Mouse (Mus musculus) skeletal muscle tissue, adult 2 months (tissue): ENCODE data around the gene Psd4.

ENCODE experiments used
- DNase-seq: peaks from one replicate; pipeline ENCODE4 v3.0.0-alpha.2; 2012; ENCODE audit warnings: low read depth, low spot score

Gene Psd4

GRCm38 (mm10) chr2:24367030-24367894, at the start of gene Psd4:
Gene Psd4, plus strand, starts transcription at chr2:24367580.
- peak; percentile 14 for DNase-seq

DNA sequence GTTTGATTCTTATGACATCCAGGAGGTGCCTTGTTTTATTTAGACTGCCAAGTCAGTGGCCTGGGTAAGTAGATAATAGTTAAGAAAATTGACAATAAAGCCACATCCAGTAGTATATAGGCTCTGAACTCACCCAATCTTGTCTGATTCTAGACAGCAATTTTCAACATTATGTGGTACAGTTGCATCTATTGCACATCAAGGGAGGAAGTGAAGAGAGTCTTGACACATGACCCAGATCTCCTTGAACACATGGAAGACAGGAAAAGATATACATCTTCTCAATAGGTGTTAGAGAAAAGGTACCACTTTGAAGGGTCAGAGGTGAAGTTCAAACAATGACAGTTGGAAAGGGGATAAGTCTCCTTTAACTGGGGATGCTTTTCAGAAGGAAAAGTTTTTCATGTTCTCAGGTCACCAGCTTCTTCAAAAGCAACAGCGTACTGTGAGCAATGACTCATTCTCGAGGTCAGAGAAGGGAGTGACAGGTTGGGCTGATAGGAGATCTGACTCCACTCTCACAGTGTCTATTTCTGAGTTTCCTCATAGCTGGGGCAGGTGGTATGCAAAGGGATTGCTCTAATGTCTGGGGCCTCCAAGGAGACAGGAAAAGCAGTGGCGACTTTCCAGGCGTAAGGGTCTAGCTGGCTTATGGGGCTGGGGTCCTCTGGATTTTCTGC, 49.3 kb upstream of the Psd4 start:
- DNase-seq, result no peak

DNA sequence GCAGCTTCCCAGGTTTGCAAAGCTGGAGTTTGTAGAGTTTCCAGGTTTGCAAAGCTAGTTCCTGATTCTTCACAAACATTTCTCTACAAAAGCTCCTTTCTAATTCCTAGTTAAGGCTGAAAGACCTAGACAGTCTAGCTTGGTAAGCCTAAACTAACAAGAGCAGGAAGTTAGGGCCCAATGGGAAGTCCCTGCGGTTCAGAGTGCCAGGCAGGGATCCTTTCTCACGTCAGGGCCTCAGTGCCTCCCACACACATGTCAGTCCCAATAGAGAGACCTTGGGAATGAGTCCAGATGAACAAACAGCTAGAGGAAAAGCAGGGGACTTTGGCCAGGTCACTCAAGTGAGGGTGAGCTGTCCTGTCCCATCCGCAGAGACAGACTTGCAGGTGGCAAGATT, 32.0 kb upstream of the Psd4 start:
- DNase-seq, result no peak

GRCm38 (mm10) chr2:24336545-24336944, 30.8 kb upstream of the Psd4 start, which contains the start of gene Il1rn:
Gene Il1rn, plus strand, starts transcription at chr2:24336853.
- DNase-seq, result no peak

GRCm38 (mm10) chr2:24341395-24341885, 25.9 kb upstream of the Psd4 start:
- DNase-seq, result no peak

DNA sequence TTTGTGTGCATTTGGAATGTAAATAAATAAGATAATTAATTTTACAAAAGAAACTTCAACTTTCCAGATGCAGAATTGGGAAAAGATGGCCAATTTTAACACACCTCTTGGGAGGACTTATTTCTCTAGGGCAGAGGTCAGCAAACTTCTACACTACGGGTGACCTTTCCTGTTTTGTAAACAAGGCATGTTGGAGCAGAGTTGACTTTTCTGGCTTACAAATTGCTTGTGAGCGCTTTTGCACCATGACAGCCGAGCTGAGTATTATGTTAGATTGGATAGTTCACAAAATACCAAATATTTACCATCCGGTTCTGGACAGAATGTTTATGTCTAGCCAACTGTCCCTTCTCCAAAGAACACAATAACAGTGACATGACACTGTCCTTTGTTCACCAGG, 22.8 kb upstream of the Psd4 start:
- DNase-seq, result no peak

DNA sequence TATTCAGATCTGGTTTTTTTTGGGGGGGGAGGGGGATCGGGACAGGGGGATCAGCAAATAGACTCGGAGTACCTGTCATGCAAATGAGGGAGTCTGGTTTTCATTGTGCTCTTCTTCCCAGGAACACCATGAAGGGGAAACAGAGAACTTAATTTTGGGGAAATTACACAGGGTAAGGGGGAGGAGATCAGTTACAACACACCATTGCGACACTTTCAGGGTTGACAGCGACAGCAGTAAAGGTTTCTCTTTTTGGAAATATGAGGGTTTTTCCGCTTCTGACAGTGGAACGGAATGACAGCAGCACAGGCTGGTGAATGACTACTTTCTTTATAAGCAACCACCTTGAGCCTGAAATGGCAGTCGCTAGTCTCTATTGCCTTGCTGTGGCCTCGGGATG, 22.3 kb upstream of the Psd4 start:
- DNase-seq, result no peak

- DNase-seq, result no peak
These were observed 19.5 kb upstream of the Psd4 start for GRCm38 (mm10) chr2:24347926-24348325.

- DNase-seq, result no peak
These were observed 16.2 kb upstream of the Psd4 start for GRCm38 (mm10) chr2:24351159-24351558.

GRCm38 (mm10) chr2:24353042-24353441, 14.3 kb upstream of the Psd4 start:
- no peak for DNase-seq

DNA sequence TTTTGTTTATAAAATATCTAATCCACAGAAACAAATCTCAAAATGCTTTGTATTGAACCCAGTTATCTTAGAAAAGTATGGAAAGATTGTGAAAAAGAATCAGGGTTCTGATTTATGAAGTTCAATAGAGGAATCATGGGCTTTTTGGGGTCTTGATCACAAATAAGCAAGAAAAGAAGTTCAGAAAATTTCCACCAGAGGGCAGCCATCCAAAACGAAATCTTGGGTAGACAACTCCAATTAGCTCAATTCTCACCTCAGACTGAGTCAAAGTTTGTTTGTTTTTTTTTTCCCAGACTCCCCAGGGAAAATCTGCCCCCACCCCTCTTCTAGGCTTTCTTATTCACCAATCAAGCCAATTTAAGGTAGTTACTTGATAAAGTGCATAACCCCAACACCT, 9.7 kb upstream of the Psd4 start:
- no peak for DNase-seq

- DNase-seq, result no peak
These were observed 8.0 kb upstream of the Psd4 start for GRCm38 (mm10) chr2:24359347-24359746.

DNA sequence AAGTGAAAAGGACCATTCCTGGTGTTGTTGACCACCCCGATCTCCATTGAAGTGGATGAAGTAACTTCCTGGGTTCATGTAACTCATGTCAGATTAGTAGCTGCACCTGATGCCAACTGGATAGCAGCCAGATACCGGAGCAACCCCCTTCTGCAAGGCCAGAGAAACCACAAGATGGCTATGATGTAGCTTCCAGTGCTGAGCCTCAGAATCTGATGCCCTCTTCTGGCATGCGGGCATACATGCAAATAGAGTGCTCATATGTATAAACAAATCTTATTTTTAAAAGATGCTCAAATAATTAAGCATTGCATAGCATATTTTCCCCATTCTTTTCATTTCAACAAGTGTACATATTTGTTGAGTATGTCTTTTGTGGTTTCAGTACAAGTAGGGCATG, 3.6 kb upstream of the Psd4 start:
- DNase-seq, result no peak

GRCm38 (mm10) chr2:24366214-24366975, 985 bp upstream of the Psd4 start:
- DNase-seq, result no peak

GRCm38 (mm10) chr2:24367895-24368261, 498 bp downstream of the Psd4 start:
- no peak for DNase-seq

DNA sequence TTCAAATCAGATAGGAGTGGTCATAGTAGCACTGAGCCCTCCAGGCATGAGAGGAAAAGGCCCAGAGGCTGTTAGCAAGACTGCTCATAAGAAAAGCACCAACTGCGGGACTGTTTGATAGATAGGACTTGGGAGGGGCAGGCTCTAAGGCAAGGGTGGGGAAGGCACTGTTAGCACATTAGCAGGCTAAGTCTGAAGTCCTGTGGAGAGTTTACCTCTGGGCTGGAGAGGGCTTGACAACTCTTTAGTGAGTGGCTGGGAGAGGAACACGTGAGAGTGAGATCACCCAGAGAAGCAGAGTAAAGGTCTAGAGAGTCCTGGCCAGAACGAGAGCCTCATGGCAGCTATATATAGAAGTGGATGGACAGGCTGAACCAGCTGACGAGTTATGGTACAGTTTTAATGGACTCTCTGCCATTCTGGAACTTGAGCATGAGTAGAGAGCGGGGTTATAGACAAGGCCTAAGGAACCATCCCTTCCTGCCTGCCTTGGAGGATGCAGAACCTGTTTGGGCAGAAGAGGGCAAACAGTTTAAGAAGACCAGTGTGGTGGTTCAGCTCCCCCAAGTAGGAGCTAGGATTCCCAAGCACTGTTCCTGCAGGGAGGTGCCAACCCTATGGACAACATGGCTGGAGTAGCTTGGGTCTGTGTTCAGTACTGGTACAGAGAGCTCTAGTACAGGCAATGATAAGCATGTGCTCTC, 11.5 kb downstream of the Psd4 start:
- no peak for DNase-seq

- DNase-seq, result no peak
These were observed 15.3 kb downstream of the Psd4 start for GRCm38 (mm10) chr2:24382456-24383230.

GRCm38 (mm10) chr2:24383636-24384035, 16.3 kb downstream of the Psd4 start:
- DNase-seq, result no peak

DNA sequence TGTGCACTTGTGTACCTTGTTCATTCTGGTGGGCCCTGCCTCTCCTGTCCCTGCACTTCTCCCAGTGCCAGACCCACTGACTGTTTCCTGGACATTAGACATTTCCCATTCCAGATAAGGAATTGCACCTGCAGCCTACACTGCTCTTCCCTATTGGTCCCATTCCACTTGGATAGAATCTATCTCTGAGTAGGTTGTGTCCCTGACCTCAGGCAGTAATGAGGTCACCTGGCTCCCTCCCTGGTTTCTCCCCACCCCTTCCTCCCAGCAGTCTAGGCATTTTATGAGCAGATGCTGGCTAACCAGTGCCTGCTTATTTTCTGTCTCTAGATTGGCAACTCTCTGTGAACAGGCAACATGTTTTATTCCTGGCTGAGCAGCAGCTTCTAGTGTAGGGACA, 17.0 kb downstream of the Psd4 start:
- no peak for DNase-seq

- DNase-seq, result no peak
These were observed 18.0 kb downstream of the Psd4 start for GRCm38 (mm10) chr2:24385111-24385961.
